Mouse (Mus musculus): ENCODE measurements around the gene Ncoa1.

The Ncoa1 gene

GRCm38 (mm10) chr12:4212908-4213307 is 264.1 kb downstream of the Ncoa1 start:
- no peak for DNase-seq (ENCODE audit: low read depth)

GRCm38 (mm10) chr12:4211174-4211573 is 265.8 kb downstream of the Ncoa1 start:
- no peak for DNase-seq (ENCODE audit: low read depth)

- DNase-seq (ENCODE audit: low read depth), result no peak
Observed at GRCm38 (mm10) chr12:4209196-4209595, 267.8 kb downstream of the Ncoa1 start.

- peak; percentile 56 for DNase-seq (ENCODE audit: low read depth)
Observed at GRCm38 (mm10) chr12:4208405-4209133, 268.4 kb downstream of the Ncoa1 start.

- no peak for DNase-seq (ENCODE audit: low read depth)
Observed at GRCm38 (mm10) chr12:4206106-4206505, 270.9 kb downstream of the Ncoa1 start.

GRCm38 (mm10) chr12:4202206-4202605 is 274.8 kb downstream of the Ncoa1 start:
- no peak for DNase-seq (ENCODE audit: low read depth)

- no peak for DNase-seq (ENCODE audit: low read depth)
Observed at GRCm38 (mm10) chr12:4201454-4202200, 275.4 kb downstream of the Ncoa1 start.

- DNase-seq (ENCODE audit: low read depth), result no peak
Observed at GRCm38 (mm10) chr12:4199271-4199670, 277.7 kb downstream of the Ncoa1 start.

GRCm38 (mm10) chr12:4198702-4199101 is 278.3 kb downstream of the Ncoa1 start:
- DNase-seq (ENCODE audit: low read depth), result no peak
